Mouse (Mus musculus) kidney, adult 2 months (tissue): ENCODE results near the gene Zer1.

Experiments used
- CTCF ChIP-seq: fragments of 200-500 bp; conservative IDR thresholded peaks from 2 replicates; pipeline ENCODE4 v1.5.1; 2011; ENCODE audit warnings: low read depth, mild to moderate bottlenecking, control low read depth, low read length, moderate library complexity, mixed read lengths; ENCODE audit not compliant: insufficient read depth, insufficient read length
- POLR2A ChIP-seq: fragments of 200-500 bp; IDR thresholded peaks from one replicate; pipeline ENCODE4 v1.6.1; 2011; ENCODE audit warnings: low read depth, low read length, control low read depth

DNA sequence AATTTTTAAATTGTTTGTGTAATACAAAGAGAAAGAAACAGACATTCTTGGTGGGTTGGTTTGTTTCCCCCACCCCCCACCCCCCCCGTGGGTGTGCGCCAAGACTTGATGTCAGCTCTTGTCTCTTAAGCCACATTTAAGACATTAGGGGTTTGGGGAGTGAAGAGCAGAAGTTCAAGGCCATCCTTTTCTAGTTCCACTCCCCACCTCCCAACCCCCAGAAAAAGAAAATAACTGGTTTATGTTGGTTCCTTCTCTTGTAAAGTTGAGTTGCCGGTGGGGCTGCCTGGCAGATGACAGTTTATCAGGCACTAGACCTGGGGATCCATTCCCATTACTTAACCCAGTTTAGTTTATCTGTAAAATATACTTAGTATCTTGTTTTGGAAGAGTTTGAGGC is 60.1 kb downstream of the Zer1 start:
- TF ChIP-seq CTCF (no peak), POLR2A (no peak)
